Mouse (Mus musculus) right cerebral cortex, adult 2 months (tissue): Measurements from ENCODE around the gene Olfr1513.
"Not testable (repeated sequence)": the region's sequence is repeated elsewhere in the genome, so short reads cannot be mapped to it uniquely, and the experiment has no call there.

ENCODE experiments used
- DNase-seq, 2 experiments: peaks; one replicate each; pipeline ENCODE4 v3.0.0; 2021 to 2022; ENCODE audit warnings: low spot score in 2 of 2

The Olfr1513 gene

DNA sequence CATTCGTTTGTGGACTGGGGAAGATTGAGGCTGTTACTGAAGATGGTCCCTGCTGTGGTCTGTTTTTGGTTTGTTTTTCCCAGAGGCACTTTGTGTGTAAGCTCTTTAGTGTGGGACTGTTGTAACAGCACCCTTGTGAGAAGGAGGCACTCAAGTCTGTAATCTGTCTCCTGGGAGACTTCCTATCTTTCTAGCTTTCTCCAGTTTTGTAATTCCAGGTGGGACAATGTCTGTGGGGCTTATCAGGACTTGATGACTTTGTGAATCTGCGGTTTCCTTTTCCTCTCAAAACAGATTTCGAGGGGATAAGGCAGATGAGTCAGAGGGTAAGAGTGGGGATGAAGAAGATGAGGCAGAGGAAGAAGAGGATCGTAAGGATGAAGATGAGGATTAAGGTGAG, at the start of gene Olfr1513:
Gene Olfr1513, minus strand, starts transcription at position 101 of the 400 bp plus-strand sequence.
- no peak for DNase-seq

DNA sequence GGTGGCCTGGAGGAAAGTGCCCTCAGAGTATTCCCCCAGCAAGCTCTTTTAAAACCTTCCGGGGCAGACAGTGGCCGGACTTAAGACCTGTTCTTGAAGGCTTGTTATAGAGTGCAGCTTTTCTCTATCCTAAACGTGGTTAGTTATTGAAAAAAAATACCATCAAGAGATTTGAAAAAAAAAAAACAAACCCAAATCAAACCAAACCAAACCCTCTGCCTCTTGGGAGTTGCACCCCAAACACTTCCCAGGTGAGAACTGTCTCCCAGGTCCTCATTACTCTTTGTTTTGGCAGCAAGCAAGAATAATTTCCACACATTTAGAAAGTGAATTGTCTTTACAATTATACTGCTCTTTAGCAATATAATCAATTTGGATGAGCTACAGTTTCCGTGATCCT, 41.1 kb upstream of the Olfr1513 start, which contains the start of gene Olfr1511:
Gene Olfr1511, minus strand, starts transcription at position 101 of the 400 bp plus-strand sequence.
- DNase-seq: no peak

DNA sequence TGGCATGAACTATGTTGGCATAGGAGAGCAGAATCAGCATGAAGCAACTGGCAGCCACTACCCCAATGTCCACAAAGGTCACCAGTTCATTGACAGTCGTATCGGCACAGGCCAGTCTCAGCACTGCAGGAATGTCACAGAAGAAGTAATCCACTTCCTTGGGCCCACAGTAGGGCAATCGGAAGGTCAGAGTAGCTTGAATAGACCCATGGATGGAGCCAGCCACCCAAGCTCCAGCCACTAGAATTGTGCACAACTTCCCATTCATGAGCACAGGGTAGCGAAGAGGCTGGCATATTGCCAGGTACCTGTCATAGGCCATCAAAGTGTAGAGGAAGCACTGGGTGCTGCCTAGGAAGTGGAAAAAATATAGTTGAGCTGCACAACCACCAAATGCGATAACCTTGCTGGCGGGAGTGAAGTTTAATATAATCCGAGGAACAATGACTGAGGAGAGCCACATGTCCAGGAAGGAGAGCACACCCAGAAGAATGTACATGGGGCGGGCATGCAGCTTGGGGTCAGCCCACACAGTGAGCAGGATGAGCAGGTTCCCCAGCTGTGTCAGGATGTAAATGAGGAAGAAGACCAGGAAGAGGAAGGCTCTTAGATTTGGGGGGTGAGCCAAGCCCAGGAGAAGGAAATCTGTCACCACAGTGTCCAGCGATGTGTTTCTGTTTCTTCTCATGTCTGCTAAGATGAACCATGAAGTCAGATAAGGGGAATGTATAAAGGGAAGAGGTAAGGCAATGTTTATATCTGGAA, 34.1 kb upstream of the Olfr1513 start:
- DNase-seq: not testable (repeated sequence)

DNA sequence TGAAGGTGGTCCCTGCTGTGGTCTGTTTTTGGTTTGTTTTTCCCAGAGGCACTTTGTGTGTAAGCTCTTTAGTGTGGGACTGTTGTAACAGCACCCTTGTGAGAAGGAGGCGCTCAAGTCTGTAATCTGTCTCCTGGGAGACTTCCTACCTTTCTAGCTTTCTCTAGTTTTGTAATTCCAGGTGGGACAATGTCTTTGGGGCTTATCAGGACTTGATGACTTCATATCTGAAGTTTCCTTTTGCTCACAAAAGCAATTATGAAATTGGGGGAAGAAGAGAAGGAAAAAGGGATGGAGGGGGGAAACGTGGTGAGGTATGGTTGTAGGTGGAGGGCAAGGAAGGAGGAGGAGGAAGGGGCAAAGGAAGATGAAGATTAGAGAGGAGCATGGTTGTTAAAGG, 22.9 kb upstream of the Olfr1513 start, which contains the start of gene Olfr1512:
Gene Olfr1512, minus strand, starts transcription at position 101 of the 400 bp plus-strand sequence.
- no peak for DNase-seq

DNA sequence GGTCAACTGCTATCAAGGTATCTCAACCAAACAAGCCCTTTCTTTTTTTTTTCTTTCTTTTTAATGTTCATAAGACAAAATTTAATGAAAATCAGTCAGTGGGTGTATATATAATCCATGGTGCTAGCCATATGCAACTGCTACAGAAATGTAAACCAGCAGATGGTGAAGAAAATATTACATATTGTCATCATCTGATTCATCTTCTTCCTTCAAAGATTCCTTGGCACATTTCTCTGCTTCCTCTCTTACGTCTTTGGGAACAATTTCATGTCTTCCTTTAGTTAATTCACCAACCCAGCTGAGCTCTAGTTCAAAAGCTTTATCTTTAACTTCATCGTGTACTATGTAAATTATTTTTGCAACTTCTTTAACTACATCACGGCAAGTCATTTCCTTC, 12.5 kb upstream of the Olfr1513 start:
- no peak for DNase-seq

DNA sequence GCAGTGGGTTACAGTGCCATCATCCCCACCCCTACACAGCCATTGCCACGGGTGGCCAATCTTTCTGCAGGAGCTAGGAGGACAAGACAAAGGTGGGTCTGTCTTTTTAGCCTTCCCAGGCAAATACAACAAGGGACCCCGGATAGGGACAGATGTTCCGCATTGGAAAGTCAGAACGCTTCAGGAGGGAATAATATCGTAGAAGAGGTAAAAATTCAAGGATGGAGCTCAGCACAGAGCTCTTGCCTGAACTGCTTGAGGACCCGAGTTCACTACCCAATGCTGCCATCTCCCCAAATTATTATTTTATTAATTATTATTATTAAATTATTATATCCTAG, 16.7 kb downstream of the Olfr1513 start:
- no peak for DNase-seq

DNA sequence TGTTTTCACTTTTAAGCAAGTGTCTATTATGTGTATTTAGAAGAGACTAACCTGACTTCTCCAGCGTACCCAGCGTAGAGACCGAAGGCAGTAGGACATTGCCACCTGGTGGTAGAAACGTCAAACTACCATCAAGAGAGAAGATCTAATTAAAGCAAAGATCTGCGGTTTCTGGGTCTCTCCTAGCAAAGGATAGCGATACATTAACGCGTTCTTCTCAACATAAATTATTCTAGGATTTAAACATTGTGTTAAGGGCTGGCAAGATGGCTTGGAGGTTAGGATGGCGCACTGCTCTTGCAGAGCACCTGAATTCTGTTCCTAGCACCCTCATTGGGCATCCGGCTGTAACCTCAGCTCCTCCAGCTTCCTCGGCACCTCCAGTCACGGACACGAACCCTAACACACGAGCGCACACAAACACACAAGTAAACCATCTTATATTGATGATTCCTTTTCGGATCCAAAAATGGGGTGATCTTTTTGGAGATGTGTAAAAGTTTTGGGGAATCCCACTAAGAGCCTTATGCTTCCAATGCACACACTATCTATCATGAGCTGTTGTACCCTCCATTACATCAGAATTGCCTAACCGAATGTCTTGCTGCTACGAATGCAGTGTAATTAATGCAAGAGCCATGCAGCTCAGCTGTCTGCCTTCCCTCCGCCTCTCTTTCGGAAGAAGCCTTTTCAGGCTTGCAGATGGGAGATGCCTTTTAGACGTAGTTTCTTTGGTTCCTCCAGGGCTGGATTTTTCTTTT, 17.3 kb downstream of the Olfr1513 start:
- peak; percentile 74 to 83 for DNase-seq

DNA sequence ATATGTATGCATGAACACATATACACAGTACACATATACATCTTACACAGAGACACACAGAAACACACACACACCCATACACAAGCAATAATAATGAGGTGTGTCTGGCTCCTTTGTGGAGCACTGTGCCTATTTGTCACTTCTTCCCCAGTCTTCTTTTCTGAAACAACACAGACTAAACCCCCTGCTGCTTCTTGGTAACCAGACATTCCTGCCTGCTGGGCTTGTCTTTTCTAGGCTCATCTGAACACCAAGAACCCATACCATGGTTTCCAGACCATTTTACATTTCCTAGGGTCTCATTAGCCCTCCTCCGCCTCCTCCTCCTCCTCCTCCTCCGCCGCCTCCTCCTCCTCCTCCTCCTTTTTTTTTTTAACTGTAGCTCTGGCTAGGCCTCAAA, 24.0 kb downstream of the Olfr1513 start:
- DNase-seq: no peak

DNA sequence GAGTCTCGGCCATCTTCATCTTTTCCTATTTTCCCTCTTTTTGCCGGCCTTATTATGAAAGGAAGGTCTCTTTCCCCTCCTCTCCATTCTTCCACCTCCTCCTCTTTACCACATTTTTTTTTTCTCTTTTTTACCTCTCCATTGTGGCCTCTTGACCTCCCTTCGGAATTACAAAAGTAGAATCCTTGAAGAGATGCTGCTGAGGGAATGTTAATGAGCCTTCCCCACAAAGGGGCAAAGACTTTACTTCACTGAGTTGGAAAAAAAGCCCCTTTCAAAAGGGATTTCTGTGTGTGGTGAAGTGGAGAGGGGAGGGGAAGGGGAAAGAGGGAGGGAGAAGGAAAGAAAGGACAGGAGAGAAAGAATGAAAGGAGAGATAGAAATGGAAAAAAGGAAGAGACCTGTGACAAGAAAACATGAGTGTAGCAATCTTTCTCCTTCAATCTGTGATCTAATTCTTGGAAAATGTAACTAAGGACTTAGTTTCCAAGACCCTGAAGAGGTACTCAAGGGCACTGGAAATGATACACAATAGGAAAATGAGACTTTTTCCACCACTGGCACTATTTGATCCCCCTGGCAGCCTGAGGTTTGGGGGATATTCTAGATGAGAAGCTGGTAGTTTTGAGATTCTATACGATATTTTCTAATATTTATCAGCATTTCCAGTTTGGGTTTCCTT, 25.0 kb downstream of the Olfr1513 start:
- DNase-seq: no peak

DNA sequence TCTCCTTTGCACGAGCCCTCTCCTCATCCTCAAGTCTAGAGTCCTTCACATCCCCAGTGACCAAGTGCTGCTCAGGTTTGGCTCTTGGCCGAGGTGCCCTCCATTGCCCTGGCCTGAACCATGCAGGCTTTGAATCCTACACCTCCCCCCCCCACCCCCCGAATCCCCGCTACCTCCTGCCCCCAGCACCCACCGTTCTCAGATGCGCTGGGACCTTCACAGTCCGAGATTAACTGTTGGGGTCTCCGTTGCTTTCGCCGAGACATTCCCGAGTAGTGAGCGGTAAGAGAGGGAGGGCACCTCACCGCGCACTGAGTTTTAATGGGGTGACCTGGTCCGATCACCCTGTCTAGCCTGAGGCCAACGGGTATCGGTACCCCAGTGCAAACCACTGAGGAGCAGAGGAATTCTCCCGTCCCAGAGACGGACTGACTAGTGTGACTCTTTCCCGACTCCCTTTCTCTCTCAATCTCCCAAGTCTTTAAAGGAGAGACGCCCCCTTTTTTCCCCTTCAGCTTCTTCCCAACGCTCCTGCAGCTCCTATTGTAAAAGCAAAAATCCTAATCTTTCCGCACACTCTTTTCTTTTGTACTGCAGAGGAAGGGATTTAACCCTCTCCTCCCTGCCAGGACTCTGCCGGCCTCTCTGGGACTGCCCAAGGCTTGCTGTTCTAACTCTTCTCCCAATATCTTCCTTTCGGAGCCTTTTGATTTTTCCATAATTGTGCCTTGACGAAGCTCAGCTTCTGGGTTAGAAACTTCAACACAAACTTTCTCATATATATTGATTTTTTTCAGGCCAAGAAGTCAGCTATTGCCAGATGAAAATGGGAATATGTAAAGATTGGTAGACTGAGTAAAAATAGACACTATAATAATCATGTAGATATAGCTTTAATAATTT, 28.0 kb downstream of the Olfr1513 start, which contains the start of gene Sall2:
Gene Sall2, minus strand, starts transcription at position 853 of the 903 bp plus-strand sequence.
- DNase-seq: no peak

DNA sequence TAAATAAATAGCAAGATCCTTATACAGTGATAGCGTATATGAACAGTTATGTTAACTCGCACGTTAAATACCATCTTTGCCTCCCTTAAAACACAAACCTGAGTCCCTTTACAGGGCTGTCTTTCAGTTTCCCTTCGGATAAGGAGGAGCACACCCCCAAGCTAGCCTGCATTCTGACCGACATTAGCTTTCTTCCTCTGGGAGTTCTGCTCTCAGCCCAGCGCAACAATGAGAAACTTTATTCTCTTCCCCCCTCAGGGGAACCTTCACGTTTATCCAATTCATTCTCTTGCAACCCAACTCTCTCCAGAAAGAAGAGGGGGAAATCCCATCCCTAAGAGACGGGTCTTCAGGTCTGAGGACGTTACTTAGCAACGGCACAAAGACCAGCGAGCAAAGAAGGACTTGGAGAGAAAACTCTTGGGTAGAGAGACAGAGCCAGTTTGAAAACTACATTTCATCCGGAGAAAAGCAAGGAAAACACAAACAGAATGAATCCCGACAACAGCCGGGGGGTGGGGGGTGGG, 28.8 kb downstream of the Olfr1513 start:
- no peak for DNase-seq

DNA sequence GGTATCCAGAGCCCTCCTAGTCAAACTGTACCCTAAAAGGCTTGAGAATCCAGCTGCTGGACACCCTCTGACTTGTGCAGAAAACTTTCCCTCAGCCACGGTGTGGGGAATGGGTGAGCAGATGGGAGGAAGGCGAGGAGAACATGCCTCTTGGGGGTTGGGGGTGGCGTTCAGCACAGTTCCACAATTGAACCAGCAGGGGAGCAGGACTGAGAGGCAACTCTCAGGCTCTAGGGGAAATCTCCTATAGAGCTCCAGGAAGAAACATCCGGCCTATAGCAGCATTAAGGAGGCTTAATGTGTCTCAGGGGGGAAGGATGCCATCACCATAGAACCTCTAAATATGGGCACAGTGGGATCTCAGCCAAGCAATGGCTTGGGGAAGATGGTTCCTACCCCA, 30.3 kb downstream of the Olfr1513 start:
- no peak for DNase-seq

DNA sequence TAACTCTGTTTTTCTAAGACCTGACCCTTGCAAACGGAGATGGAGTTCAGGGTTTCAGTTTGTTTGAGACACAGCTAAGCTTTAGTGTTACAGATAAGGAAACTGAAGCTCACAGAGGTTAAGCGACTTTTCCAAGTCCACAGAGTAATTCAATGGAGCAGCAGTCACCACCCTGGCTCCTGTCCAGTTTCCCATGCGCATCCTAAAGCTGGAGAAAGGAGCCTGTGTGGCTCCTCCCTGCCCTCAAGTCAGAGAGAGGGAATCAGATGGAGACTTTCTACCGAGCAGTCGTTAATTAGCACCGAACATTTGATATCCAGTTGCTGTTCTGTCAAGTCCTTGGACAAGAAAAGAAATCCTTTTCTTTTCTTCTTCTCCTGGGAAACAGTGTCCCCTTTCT, 36.8 kb downstream of the Olfr1513 start:
- DNase-seq: no peak

DNA sequence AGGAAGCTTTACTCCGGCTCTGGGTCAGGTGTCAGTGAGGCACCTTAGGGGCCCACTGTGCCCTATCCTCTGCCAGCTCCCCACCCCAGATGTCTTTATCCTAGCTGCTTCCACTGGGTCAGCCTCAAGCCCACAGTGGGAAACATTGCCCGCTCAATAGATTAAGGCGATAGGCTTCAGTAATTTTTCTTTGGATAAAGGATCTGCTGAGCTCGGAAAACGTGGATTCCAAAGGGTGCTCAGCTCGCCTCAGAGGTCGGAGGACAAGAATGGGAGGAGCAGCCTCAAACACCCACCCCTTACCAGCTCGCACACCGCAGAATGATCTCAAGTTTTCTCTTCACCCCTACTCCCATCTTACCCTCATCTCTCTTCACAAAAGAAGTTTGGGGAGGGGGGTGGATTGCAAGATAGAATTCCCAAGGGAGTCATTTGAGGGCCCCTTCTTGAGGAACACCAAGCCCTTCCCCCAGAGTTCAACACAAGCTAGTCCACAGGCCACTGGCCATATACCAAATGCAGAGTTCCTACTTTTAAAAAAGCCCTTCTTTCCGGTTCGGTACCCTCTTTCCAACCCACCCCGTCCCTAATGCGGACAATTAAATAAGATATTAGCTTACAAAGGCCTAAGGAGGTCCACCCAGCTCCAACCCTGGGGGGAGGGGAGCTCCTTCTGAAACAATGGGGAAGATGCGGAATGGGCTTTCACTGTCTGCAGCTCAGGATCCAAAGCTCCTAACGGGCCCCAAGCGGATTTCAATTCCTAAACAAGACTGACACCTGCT, 39.6 kb downstream of the Olfr1513 start:
- DNase-seq: no peak

DNA sequence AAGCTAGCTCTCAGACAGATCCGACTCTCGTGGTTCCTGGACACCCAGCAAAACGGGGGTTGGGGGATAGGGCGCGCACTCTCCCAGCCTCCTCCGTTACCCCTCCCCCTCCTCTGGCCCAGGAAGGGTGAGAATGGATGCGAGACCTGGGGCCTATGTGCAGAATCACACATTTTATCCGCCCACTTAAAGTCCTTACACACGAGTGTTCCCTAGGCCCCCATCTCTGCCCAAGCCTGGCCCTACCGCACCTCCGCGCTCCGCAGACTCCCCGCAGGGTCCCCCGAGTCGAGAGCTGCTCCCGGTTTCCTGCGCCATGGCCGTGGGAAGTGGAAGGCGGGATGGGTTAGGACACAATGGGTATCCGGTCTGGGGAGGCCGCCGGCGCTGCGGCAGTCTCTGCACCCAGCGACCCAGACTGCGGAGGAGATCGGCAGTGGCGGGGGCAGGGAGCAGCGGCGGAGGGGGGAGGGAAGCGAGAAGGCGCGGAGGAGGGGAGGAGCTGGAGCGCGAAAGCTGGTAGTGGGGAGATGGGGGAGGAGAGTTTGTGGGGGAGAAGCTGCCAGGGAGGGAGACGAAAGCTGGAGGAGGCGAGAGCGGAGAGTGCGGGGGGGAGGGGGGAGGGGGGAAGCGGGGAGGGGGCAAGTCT, 40.3 kb downstream of the Olfr1513 start:
- peak; percentile 68 to 74 for DNase-seq

DNA sequence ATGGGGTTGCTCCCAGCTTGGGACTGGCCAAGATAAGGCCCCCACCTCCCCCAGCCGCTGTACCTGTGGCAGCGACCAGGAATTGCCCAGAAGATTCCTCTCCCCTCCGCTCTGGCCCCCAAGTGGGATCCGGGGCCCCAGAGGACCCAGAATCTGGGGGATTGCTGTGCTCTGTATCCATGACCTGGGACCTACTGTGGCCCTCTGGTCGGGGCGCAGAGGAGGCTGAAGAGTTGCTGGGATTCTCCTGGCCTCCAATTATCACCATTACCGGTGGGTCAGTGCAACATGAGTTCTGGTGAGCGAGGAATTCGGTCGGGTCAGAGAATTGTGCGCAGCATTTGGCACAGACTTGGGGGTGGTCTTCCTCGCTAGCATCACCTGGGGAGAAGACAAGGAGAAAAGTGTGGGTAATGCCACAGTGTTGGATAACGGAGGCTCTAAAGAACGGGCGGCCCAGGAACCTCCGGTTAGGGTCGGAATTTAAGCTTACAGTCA, 40.9 kb downstream of the Olfr1513 start:
- no peak for DNase-seq

DNA sequence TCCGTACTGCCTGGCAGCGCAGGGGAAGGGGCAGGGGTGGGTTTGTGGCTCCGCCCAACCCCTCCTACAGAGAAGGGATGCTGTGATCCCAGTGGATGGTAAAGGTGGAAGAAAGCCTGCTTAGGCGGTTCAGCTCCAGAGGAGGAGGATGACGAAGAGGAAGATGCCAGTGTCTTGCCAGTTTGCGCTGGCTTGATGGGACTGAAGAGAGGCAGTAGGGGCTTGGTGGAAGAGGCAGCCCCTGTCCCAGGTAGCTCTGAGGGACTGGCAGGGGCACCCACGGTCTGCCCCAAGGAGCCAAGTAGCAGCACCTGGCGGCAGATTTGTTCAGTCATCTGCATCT, 41.4 kb downstream of the Olfr1513 start:
- no peak for DNase-seq

DNA sequence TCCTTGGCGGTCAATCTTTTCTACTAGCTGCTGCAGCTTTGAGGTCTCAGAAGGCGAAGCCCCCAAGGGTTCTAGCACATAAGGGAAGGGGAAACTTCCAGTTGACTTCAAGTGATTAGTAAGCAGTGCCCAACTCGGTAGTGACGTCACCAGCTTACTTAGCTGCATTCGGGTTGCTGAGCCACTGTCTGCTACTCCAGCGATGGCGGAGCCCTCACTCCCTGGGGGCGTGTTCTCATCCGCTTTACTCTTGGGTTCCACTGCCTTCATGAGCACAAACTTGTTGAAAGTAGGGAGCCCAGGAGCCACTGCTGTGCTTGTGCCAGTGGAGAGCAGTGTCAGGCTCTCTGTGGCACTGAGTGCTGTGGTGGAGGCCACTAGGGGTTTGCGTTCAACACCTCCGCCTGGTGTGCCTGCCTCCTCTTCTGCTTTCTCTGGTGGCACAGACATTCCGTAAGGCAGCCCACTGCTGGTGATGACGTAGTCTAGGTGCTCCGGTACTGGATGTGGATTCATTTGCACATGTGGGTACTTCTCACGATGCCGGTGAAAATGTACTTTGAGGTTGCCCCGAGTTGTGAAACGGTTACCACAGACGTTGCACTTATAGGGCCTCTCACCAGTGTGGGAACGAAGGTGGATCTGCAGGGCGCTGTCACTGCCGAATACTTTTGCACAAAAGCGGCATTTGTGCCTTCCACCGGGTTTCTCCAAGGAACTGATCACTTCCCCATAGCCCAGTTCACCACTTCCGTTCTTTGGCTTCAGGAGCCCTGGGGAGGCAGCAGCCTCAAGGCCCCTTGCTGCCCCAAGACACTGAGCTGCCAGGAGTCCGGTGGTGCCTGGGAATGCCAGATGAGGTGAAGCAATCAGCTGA, 42.0 kb downstream of the Olfr1513 start:
- no peak for DNase-seq

DNA sequence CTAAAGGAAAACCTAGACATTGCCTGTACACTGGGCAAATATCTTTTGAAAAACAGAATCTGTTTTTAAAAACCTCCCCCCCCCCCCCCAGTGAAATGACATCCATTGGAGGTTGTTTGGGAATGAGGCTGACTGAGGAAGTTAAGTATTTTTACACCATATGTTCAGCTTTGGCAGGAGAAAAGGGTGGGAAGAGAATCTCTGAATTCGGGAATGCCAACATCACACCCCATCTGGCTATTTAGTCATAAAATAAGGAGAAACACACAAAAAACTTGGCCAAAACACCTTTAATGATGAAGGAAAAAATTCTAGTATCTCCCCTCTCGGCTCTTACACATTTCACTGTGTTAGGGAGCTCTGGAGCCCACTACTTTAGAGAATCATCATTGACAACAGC, 45.3 kb downstream of the Olfr1513 start:
- DNase-seq: no peak
